Mouse (Mus musculus) kidney, adult 2 months (tissue): Measurements from ENCODE around the gene Cdh4.

Source experiments
- CTCF ChIP-seq: fragments of 200-500 bp; conservative IDR thresholded peaks from 2 replicates; pipeline ENCODE4 v1.5.1; 2011; ENCODE audit warnings: low read depth, mild to moderate bottlenecking, control low read depth, low read length, moderate library complexity, mixed read lengths; ENCODE audit not compliant: insufficient read depth, insufficient read length
- POLR2A ChIP-seq: fragments of 200-500 bp; IDR thresholded peaks from one replicate; pipeline ENCODE4 v1.6.1; 2011; ENCODE audit warnings: low read depth, low read length, control low read depth

GRCm38 (mm10) chr2:179729002-179729401 is 286.8 kb downstream of the Cdh4 start:
- no peak for TF ChIP-seq POLR2A
- TF ChIP-seq CTCF = peak; percentile 40
